Mouse (Mus musculus) T-helper 1 cell (primary cell): ENCODE data around the gene Trim28.

Experiments
- in situ Hi-C: fragments of 300-600 bp; cut with MboI, MseI; formaldehyde crosslinking; loops from one replicate; pipeline ENCODE4 v1.15.1; 2025; ENCODE audit warnings: high pct_unique_total_duplicates

Gene Trim28

GRCm38 (mm10) chr7:13032541-13032940 lies 33.6 kb downstream of the Trim28 start:
- in situ Hi-C loops = no loop called here

GRCm38 (mm10) chr7:13033451-13034147 lies 34.7 kb downstream of the Trim28 start:
- in situ Hi-C loops = no loop called here

GRCm38 (mm10) chr7:13034148-13034977 lies 35.4 kb downstream of the Trim28 start, which contains the start of gene Chmp2a:
Chmp2a (minus strand) TSS chr7:13034807.
- in situ Hi-C loops = no loop called here

- in situ Hi-C loops = no loop called here
These were observed 36.4 kb downstream of the Trim28 start for GRCm38 (mm10) chr7:13035211-13035855.

GRCm38 (mm10) chr7:13036806-13037205 lies 37.9 kb downstream of the Trim28 start:
- in situ Hi-C loops = no loop called here

GRCm38 (mm10) chr7:13037366-13037765 lies 38.5 kb downstream of the Trim28 start:
- in situ Hi-C loops = no loop called here

- in situ Hi-C loops = no loop called here
These were observed 39.1 kb downstream of the Trim28 start, which contains the start of gene Ube2m for GRCm38 (mm10) chr7:13037901-13038555. Ube2m (minus strand) TSS chr7:13038275.

GRCm38 (mm10) chr7:13038621-13039169 lies 39.8 kb downstream of the Trim28 start:
- in situ Hi-C loops = no loop called here

GRCm38 (mm10) chr7:13039181-13039580 lies 40.3 kb downstream of the Trim28 start:
- in situ Hi-C loops = no loop called here

- in situ Hi-C loops = loop anchor here (5.0 kb wide), 2 partner anchors 34 to 69 kb away; no protein-coding TSS in a partner anchor
These were observed 42.3 kb downstream of the Trim28 start for GRCm38 (mm10) chr7:13041256-13041655.

GRCm38 (mm10) chr7:13042511-13042910 lies 43.6 kb downstream of the Trim28 start:
- in situ Hi-C loops = loop anchor here (5.0 kb wide), 2 partner anchors 35 to 70 kb away; no protein-coding TSS in a partner anchor

- in situ Hi-C loops = loop anchor here (5.0 kb wide), 2 partner anchors 36 to 71 kb away; no protein-coding TSS in a partner anchor
These were observed 44.2 kb downstream of the Trim28 start for GRCm38 (mm10) chr7:13043120-13043444.

- in situ Hi-C loops = loop anchor here (5.0 kb wide), 2 partner anchors 36 to 71 kb away; no protein-coding TSS in a partner anchor
These were observed 44.7 kb downstream of the Trim28 start for GRCm38 (mm10) chr7:13043445-13044253.

- in situ Hi-C loops = loop anchor here (5.0 kb wide), 2 partner anchors 37 to 72 kb away; no protein-coding TSS in a partner anchor
These were observed 45.3 kb downstream of the Trim28 start for GRCm38 (mm10) chr7:13044254-13044625.

- in situ Hi-C loops = no loop called here
These were observed 47.2 kb downstream of the Trim28 start for GRCm38 (mm10) chr7:13046084-13046483.

GRCm38 (mm10) chr7:13053001-13053400 lies 54.1 kb downstream of the Trim28 start:
- in situ Hi-C loops = loop anchor here (25.0 kb wide), 1 partner anchor 566 kb away; the partner anchor contains the start of gene Zfp606

GRCm38 (mm10) chr7:13053501-13053900 lies 54.6 kb downstream of the Trim28 start:
- in situ Hi-C loops = loop anchor here (25.0 kb wide), 1 partner anchor 566 kb away; the partner anchor contains the start of gene Zfp606

- in situ Hi-C loops = loop anchor here (25.0 kb wide), 1 partner anchor 567 kb away; the partner anchor contains the start of gene Zfp606
These were observed 55.0 kb downstream of the Trim28 start for GRCm38 (mm10) chr7:13053961-13054286.

- in situ Hi-C loops = loop anchor here (5.0 to 25.0 kb wide), 2 partner anchors 218 to 567 kb away; partner anchors contain the start of gene Zfp606
These were observed 55.5 kb downstream of the Trim28 start, which contains the start of gene Mzf1 for GRCm38 (mm10) chr7:13054287-13055010. Mzf1 (minus strand) TSS chr7:13054764.
